Mouse (Mus musculus): ENCODE measurements around the gene Gm28043.

GRCm38 (mm10) chr17:29698421-29698820, 83.7 kb downstream of the Gm28043 start:
- no peak for TF ChIP-seq CTCF (IDR thresholded peaks at IDR 0.05; ENCODE audit: borderline replicate concordance, insufficient read depth, low read length)
- TF ChIP-seq POLR2A (IDR thresholded peaks at IDR 0.05; ENCODE audit: low read depth, low read length), result no peak

Measured in embryonic fibroblast, embryonic 13.5 days (primary cell).